22 mouse cellular contexts compared by ENCODE assay signal in genomic region chr3:30154390-30154789, GRCm38 (mm10).
DNase-seq lines count a peak whose midpoint lies in the region; ATAC-seq lines count a peak whose summit lies in the region.
"Had no signal": no experiment of that assay in that cellular context is flagged by ENCODE, and none has a peak within 500 bp of the region (broad histone marks: within the 10 kb centered on the region; RNA-seq: fewer than 3 reads in every experiment).

No protein-coding gene starts in this region.

- H3K27me3 ChIP-seq in forebrain, embryonic 13.5 days: peaks cover 74% of the 10 kb centered on the region
- peaks cover 59% of the 10 kb centered on the region for H3K27me3 ChIP-seq in forebrain, embryonic 12.5 days
- no peaks in the 10 kb centered on the region for H3K27me3 ChIP-seq in kidney, embryonic 15.5 days
- H3K27me3 ChIP-seq in embryonic facial prominence, embryonic 10.5 days (replicated peaks; ENCODE audit: low read depth, poor library complexity, severe bottlenecking): no peaks in the 10 kb centered on the region
- no peaks in the 10 kb centered on the region for H3K27me3 ChIP-seq in neural tube, embryonic 14.5 days (ENCODE audit: control insufficient read depth, insufficient read depth, low read length)
- H3K27me3 ChIP-seq: embryonic facial prominence, embryonic 12.5 days; heart, embryonic 15.5 days had no signal

- DNase-seq in kidney, postnatal 14 days: no peak
- no peak for DNase-seq in embryonic facial prominence, embryonic 10.5 days (ENCODE audit: low spot score)
- DNase-seq: adrenal gland, postnatal 10 days; B cell, adult 2 months; cerebellum, adult 11 months; cerebellum, adult 8-10 months; cerebellum, postnatal 14 days; gastrocnemius, postnatal 14 days; heart, adult 2 months; heart, postnatal 14 days had no signal

- no peak overlapping the region for H3K27ac ChIP-seq in forebrain, embryonic 13.5 days
- H3K27ac ChIP-seq in forebrain, embryonic 12.5 days: no peak overlapping the region
- H3K27ac ChIP-seq in kidney, embryonic 15.5 days: peak overlapping the region; percentile 54
- H3K27ac ChIP-seq in embryonic facial prominence, embryonic 10.5 days (replicated peaks): peak overlapping the region; percentile 54; the same call in 1 of the 2 replicates
- no peak overlapping the region for H3K27ac ChIP-seq in neural tube, embryonic 14.5 days (ENCODE audit: low read depth, low read length)
- H3K27ac ChIP-seq: embryonic facial prominence, embryonic 12.5 days; heart, adult 2 months; heart, embryonic 15.5 days; hindbrain, embryonic 13.5 days; hindbrain, postnatal 0 days had no signal

- no peaks in the 10 kb centered on the region for H3K9me3 ChIP-seq in forebrain, embryonic 13.5 days (replicated peaks)
- no peaks in the 10 kb centered on the region for H3K9me3 ChIP-seq in forebrain, embryonic 12.5 days
- no peaks in the 10 kb centered on the region for H3K9me3 ChIP-seq in kidney, embryonic 15.5 days (replicated peaks)
- no peaks in the 10 kb centered on the region for H3K9me3 ChIP-seq in embryonic facial prominence, embryonic 10.5 days
- no peaks in the 10 kb centered on the region for H3K9me3 ChIP-seq in neural tube, embryonic 14.5 days (ENCODE audit: control insufficient read depth, low read length)
- H3K9me3 ChIP-seq: embryonic facial prominence, embryonic 12.5 days; G1E; heart, embryonic 15.5 days; hindbrain, embryonic 13.5 days had no signal

- peak; percentile 46; the same call in 1 of the 2 replicates for ATAC-seq in forebrain, embryonic 13.5 days
- ATAC-seq in forebrain, embryonic 12.5 days (ENCODE audit: low FRiP score): no peak
- ATAC-seq in kidney, embryonic 15.5 days (replicated peaks; ENCODE audit: low FRiP score): no peak
- 0 out of 2 replicates have a peak, but pooled peaks have one; percentile 12 for ATAC-seq in neural tube, embryonic 14.5 days (ENCODE audit: low read depth)
- no peak for ATAC-seq in erythroid progenitor cell, adult 5-6 weeks (replicated peaks; ENCODE audit: low FRiP score, poor library complexity, severe bottlenecking)
- ATAC-seq: CD4-positive, CD25-positive, alpha-beta regulatory T cell, adult 4 months had no signal

- no peak overlapping the region for H3K4me3 ChIP-seq in forebrain, embryonic 13.5 days
- H3K4me3 ChIP-seq in forebrain, embryonic 12.5 days (replicated peaks): no peak overlapping the region
- no peak overlapping the region for H3K4me3 ChIP-seq in kidney, embryonic 15.5 days (replicated peaks)
- no peak overlapping the region for H3K4me3 ChIP-seq in embryonic facial prominence, embryonic 10.5 days
- no peak overlapping the region for H3K4me3 ChIP-seq in neural tube, embryonic 14.5 days (ENCODE audit: low read depth, low read length)
- H3K4me3 ChIP-seq: embryonic facial prominence, embryonic 12.5 days; heart, adult 2 months; heart, embryonic 15.5 days; hindbrain, embryonic 13.5 days had no signal

- WGBS in forebrain, embryonic 13.5 days: 81% methylated on average over 7 of the region's 7 CpGs
- 84% methylated on average over 7 of the region's 7 CpGs for WGBS in forebrain, embryonic 12.5 days
- 78% methylated on average over 7 of the region's 7 CpGs for WGBS in kidney, embryonic 15.5 days
- WGBS in embryonic facial prominence, embryonic 10.5 days: 87% methylated on average over 7 of the region's 7 CpGs
- 73% methylated on average over 7 of the region's 7 CpGs for WGBS in neural tube, embryonic 14.5 days

- H3K4me2 ChIP-seq in forebrain, embryonic 13.5 days: no peak overlapping the region
- no peak overlapping the region for H3K4me2 ChIP-seq in forebrain, embryonic 12.5 days
- no peak overlapping the region for H3K4me2 ChIP-seq in kidney, embryonic 15.5 days
- H3K4me2 ChIP-seq in neural tube, embryonic 14.5 days (ENCODE audit: low read depth, low read length): no peak overlapping the region
- H3K4me2 ChIP-seq: embryonic facial prominence, embryonic 12.5 days; heart, embryonic 11.5 days; heart, embryonic 15.5 days; hindbrain, embryonic 13.5 days had no signal

- H3K9ac ChIP-seq in forebrain, embryonic 13.5 days: no peak overlapping the region
- no peak overlapping the region for H3K9ac ChIP-seq in forebrain, embryonic 12.5 days
- no peak overlapping the region for H3K9ac ChIP-seq in kidney, embryonic 15.5 days
- H3K9ac ChIP-seq in neural tube, embryonic 14.5 days (replicated peaks; ENCODE audit: low read depth, low read length): no peak overlapping the region
- H3K9ac ChIP-seq: embryonic facial prominence, embryonic 12.5 days; heart, embryonic 15.5 days; hindbrain, embryonic 13.5 days had no signal

- no peaks in the 10 kb centered on the region for H3K36me3 ChIP-seq in forebrain, embryonic 13.5 days (ENCODE audit: poor library complexity, severe bottlenecking)
- H3K36me3 ChIP-seq in forebrain, embryonic 12.5 days (replicated peaks): no peaks in the 10 kb centered on the region
- H3K36me3 ChIP-seq in kidney, embryonic 15.5 days: no peaks in the 10 kb centered on the region
- H3K36me3 ChIP-seq in embryonic facial prominence, embryonic 10.5 days (replicated peaks): no peaks in the 10 kb centered on the region
- H3K36me3 ChIP-seq in neural tube, embryonic 14.5 days (ENCODE audit: control insufficient read depth, insufficient read depth, low read length): no peaks in the 10 kb centered on the region
- H3K36me3 ChIP-seq: embryonic facial prominence, embryonic 12.5 days; G1E; heart, embryonic 15.5 days; hindbrain, embryonic 13.5 days had no signal

- H3K4me1 ChIP-seq in forebrain, embryonic 13.5 days: peaks cover 10% of the 10 kb centered on the region; the same call in 1 of the 2 replicates
- peaks cover 17% of the 10 kb centered on the region for H3K4me1 ChIP-seq in forebrain, embryonic 12.5 days
- peaks cover 22% of the 10 kb centered on the region for H3K4me1 ChIP-seq in kidney, embryonic 15.5 days
- peaks cover 51% of the 10 kb centered on the region for H3K4me1 ChIP-seq in embryonic facial prominence, embryonic 10.5 days
- no peaks in the 10 kb centered on the region for H3K4me1 ChIP-seq in neural tube, embryonic 14.5 days (ENCODE audit: control insufficient read depth, insufficient read depth, low read length)

Comparison
In these comparisons a context has a peak if more than half of its experiments do, and no peak if none do; other contexts are left out.
1. ATAC-seq: peak in forebrain, embryonic 13.5 days (single experiment) and neural tube, embryonic 14.5 days (single experiment); none in forebrain, embryonic 12.5 days (single experiment), kidney, embryonic 15.5 days (single experiment) and erythroid progenitor cell, adult 5-6 weeks (single experiment).
2. H3K27ac ChIP-seq: peak in kidney, embryonic 15.5 days (single experiment) and embryonic facial prominence, embryonic 10.5 days (single experiment); none in forebrain, embryonic 13.5 days (single experiment), forebrain, embryonic 12.5 days (single experiment) and neural tube, embryonic 14.5 days (single experiment).